Mouse (Mus musculus): ENCODE data around the gene Vkorc1.

DNA sequence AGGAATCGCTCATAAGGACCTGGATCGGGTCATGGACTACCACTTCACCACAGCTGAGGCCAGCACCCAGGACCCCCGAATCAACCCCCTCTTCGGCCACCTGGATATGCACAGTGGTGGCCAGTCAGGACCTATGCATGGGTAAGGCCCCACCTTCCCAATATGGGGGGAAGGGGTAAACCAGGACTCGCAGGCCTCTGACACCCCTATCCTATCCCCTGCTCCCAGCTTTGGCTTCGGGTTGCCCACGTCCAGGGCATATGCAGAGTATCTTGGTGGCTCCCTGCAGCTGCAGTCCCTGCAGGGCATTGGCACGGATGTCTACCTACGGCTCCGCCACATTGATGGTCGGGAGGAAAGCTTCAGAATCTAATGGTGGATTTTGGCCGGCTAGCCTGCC lies 12.5 kb upstream of the Vkorc1 start:
- TF ChIP-seq CTCF (IDR thresholded peaks at IDR 0.05; ENCODE audit: insufficient read depth, low read length) (no peak), POLR2A (IDR thresholded peaks at IDR 0.05; ENCODE audit: borderline replicate concordance, extremely low read depth, low read depth, low read length) (no peak)
